Mouse (Mus musculus): Measurements from ENCODE around the gene G430095P16Rik.

Gene G430095P16Rik

GRCm38 (mm10) chr8:84743517-84744420, 21.0 kb downstream of the G430095P16Rik start:
- DNase-seq: peak; percentile 80 to 89

- DNase-seq: peak; percentile 38 to 49
Observed at GRCm38 (mm10) chr8:84745032-84745925, 22.5 kb downstream of the G430095P16Rik start.

DNA sequence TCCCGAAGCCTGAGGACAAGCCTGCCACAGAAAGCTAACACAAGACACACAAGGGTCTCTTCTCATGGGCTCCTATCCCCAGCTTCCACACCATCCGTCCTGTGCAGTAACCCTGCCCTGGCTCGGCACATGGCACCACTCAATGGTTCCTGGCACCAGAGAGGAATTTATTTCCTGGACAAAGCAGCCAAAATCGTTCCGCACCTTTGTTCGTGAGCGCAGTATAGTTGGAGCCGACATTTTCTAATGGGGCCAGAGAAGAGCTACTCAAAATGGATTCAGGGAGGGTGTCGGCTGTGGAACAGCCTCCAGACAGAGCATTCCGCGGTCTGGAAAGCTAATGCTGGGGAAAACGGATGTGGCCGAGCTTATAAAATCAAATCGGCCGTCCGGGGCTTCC, 26.7 kb downstream of the G430095P16Rik start:
- DNase-seq: no peak

GRCm38 (mm10) chr8:84752734-84753582, 30.2 kb downstream of the G430095P16Rik start:
- DNase-seq: no peak

DNA sequence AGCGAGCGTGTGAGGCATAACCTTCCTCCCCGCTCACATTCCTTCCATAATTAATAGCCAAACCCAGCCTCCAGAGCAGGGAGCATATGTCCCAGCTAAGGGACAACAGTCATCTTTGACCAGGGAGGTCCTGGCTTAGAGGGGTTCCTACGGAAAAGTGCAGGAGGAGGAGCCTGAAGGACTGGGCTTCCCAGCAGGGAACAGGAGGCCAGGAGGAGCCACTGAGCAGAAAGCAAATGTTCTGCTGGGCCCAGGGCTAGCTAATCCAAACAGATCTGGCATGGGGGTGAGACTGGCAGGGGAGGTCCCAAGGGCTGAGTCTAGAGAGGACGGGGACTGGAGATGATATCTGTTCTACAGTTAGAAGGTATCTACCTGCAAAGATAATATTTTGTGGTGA, 34.7 kb downstream of the G430095P16Rik start:
- no peak for DNase-seq

DNA sequence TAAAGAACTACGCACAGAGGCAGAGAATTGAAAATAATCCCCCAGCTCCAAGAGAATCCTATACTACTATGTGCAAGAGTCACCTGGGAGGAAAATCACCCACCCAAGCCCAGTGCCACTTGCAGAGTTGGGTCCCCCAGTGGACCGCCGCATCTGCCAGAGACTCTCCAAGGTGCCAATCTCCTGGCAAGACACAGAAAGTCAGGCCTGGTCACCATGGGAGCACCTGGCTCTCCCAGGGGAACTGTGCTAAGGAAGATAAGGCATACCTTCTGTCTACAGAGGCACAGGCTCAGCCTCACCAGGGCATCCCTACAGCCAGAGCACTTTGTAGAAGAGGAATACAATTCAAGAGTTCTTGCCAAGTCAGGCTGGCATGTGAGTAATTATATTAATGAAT, 35.5 kb downstream of the G430095P16Rik start:
- DNase-seq: no peak

DNA sequence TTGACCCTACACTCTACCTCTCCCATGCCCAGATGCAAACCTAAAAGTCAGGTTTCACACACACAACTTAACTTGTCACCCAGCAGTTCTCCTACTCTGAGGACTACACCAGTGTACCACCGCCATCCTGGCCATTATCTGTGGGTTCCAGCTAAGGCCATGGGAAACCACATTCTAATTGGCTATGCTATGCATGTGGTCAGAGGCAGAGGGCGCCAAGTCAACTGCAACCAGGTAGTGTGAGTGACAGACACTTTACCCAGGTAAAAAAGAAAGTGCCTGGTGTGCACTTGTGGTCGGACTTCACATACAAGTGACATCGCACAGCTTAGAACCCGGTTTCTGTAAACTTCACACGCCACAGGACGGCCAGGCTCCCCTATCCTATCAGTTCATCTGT, 36.3 kb downstream of the G430095P16Rik start:
- DNase-seq: peak in 1 of 2 experiments; percentile 71

GRCm38 (mm10) chr8:84759718-84760117, 36.9 kb downstream of the G430095P16Rik start:
- no peak for DNase-seq

GRCm38 (mm10) chr8:84760405-84760805, 37.6 kb downstream of the G430095P16Rik start:
- DNase-seq: no peak

DNA sequence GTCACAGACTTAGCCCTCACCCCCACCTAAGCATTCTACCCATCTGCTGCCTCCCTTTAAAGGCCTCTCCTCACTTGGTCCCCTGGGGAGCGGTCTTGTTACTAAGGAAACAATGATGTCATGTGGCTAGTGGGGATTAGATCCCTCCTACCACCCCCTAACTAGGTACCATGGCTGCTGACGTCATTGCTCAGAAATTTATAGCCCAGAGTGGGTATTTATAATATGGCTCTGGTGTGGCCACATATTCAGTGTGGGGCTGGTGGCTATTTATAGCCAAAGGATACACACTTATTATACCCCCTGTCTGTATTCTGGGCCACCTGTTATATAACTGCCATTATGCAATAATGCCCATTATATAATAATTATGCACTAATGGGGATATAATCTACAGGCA, 38.1 kb downstream of the G430095P16Rik start:
- DNase-seq: no peak

DNA sequence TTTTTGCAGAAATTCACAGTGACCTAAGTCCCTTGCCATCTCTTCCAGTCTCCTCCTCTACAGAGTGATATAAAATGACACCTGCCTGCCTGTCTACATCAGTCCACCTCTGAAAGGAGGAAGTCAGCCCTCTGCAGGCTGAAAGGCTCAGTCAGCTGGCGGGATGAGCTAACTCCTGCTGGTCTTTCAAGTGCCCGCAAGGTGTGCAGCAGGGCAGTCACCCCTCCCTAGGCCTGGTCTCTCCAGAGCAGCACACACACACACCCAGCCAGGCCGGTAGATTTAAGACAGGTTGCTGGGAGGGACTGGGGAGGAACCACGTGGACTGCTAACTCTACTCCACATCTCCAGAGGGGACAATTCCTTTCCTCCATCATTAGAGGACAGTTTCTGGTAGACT, 41.3 kb downstream of the G430095P16Rik start:
- no peak for DNase-seq

GRCm38 (mm10) chr8:84764870-84765495, 42.2 kb downstream of the G430095P16Rik start:
- DNase-seq: no peak

DNA sequence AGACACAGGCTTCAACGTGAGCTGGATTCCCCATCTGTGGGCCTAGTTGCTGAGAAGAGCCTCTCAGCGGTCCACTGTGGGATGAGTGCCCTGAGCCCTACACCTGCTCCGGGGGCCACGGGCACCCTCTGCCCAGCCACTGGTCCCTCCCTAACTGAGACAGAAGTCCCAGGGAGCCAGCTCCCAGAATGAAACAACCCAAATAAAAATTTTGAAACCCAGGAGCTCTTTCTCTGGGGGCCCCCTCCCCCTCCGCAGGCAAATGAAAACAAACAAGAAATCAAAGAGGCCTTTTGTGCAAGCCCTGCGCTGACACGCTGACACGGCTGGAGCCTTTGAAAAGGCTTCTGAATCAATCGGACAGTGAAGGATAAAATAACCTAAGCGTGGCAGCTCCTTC, 42.8 kb downstream of the G430095P16Rik start:
- no peak for DNase-seq

DNA sequence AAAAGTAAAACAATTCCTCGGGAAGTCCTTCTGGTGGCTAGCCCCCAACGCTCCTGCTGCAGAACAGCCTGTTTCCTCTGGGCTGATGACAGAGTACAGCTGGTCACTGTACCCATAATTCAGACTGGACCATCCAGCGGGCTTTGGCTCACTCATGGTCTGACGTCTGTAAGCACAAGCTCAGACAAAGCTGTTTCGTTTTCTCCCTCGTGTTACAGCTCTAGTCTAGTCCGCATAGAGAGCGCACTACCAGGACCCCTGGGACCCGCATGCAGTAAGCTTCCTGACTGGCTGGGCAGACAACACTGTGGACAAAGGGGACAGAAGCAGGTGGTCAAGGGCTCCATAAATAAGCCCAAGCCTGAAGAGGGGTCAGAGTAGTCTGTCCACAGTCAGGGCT, 43.6 kb downstream of the G430095P16Rik start:
- DNase-seq: peak in 1 of 2 experiments; percentile 26

DNA sequence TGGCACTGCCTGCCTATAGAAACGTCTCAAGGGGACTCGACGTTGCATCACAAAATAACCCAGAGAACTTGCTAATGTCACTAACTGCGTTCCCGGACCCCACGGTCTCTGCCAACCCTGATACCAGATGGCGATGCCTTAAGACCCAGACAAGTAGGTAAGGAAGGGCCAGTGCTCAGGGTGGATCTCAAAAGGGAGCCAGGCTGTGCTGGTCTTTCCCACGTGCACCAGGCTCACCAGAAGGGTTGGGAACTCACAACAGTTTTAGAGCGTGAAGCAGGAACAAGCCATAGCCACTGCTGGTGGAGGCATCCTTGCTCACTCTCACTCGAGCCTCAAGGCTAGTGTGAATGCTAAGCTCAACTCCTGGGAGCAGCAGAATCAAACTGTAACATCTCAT, 44.4 kb downstream of the G430095P16Rik start:
- no peak for DNase-seq

GRCm38 (mm10) chr8:84768343-84769095, 45.7 kb downstream of the G430095P16Rik start:
- DNase-seq: no peak

GRCm38 (mm10) chr8:84769324-84769723, 46.5 kb downstream of the G430095P16Rik start:
- DNase-seq: no peak

GRCm38 (mm10) chr8:84770100-84770953, 47.5 kb downstream of the G430095P16Rik start:
- peak in 1 of 2 experiments; percentile 39 for DNase-seq

GRCm38 (mm10) chr8:84771000-84771687, 48.3 kb downstream of the G430095P16Rik start:
- DNase-seq: no peak

GRCm38 (mm10) chr8:84771941-84772378, 49.2 kb downstream of the G430095P16Rik start:
- peak; percentile 22 to 38 for DNase-seq

Data from kidney, postnatal 36 days (tissue).